Mouse (Mus musculus): Measurements from ENCODE around the gene Ndc80. TPM values are rescaled to one million over a fixed set of nuclear protein-coding genes. Genes with fewer than 3 reads are reported as not detected.
"Not testable (repeated sequence)": the region's sequence is repeated elsewhere in the genome, so short reads cannot be mapped to it uniquely, and the experiment has no call there.

The Ndc80 gene
- total and polyA plus RNA-seq, 2 experiments: 0.46 TPM; not detected in 1

DNA sequence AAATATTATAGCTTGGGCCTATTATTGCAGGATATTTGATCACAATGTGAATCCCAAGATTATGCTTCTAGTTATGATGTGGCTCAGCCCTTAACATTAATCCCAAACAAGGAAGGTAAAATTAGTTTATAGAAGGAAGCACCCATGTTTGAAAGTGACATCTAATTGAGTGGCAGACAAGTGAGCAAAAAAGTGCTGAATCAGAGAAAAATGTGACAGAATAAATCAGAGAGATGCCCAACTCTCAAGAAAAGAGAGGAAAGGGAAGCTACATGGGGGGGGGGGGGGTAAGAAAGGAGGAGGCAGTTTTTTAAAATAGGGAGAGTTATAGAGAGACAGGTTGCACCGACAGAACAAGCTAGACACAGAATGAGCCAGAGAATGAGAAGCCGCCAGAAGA, 55.4 kb downstream of the Ndc80 start:
- peaks cover 34% of the 10 kb centered on the region for H3K79me2 ChIP-seq (ENCODE audit: control insufficient read depth, insufficient read depth, low read length)
- WGBS: 75% methylated on average over 2 of the region's 2 CpGs

DNA sequence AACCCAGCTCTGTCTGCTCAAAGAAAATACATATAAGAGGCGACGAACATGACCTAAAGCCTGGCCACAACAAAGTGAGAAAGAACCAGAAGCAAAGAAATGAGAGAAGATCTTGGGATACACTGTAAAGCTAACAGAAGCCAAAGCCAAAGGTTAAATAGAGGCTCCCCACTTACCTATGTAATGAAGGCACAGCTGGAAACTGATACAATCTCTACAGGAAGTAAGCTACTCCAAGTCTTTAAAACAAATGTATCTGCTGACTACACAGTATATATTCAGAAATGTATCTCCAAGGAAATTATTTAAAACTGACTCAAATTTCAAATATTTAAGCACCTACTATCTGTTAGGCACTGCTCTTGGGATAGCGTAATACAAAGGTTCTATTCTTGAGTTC, 66.3 kb downstream of the Ndc80 start:
- 89% methylated on average over 3 of the region's 3 CpGs for WGBS
- Histone ChIP-seq H3K9ac (ENCODE audit: low read depth, low read length) (no peak overlapping the region), H3K4me3 (ENCODE audit: insufficient read depth, low read depth, low read length) (no peak overlapping the region), H3K79me2 (ENCODE audit: control insufficient read depth, insufficient read depth, low read length) (peaks cover 12% of the 10 kb centered on the region; the same call in 1 of the 2 replicates), H3K4me1 (ENCODE audit: control insufficient read depth, insufficient read depth, low read length) (no peaks in the 10 kb centered on the region), H3K27ac (replicated peaks; ENCODE audit: insufficient read depth, low read depth, low read length) (no peak overlapping the region), H3K36me3 (ENCODE audit: control insufficient read depth, insufficient read depth, low read length) (peaks cover 13% of the 10 kb centered on the region), H3K27me3 (ENCODE audit: control insufficient read depth, insufficient read depth, low read length) (no peaks in the 10 kb centered on the region)
- TF ChIP-seq CTCF (IDR thresholded peaks at IDR 0.05; ENCODE audit: low read depth, low read length): no peak
- no peak for TF ChIP-seq POLR2A (IDR thresholded peaks at IDR 0.05; ENCODE audit: extremely low read depth, insufficient read depth, low read length)
- DNase-seq (ENCODE audit: extremely low read depth, low read depth, low spot score): no peak

More for the DNA sequence above, 55.4 kb downstream of the Ndc80 start:
- TF ChIP-seq CTCF (IDR thresholded peaks at IDR 0.05; ENCODE audit: low read depth, low read length): no peak
- no peak for TF ChIP-seq POLR2A (IDR thresholded peaks at IDR 0.05; ENCODE audit: extremely low read depth, insufficient read depth, low read length)
- Histone ChIP-seq H3K9ac (ENCODE audit: low read depth, low read length) (no peak overlapping the region), H3K36me3 (ENCODE audit: control insufficient read depth, insufficient read depth, low read length) (no peaks in the 10 kb centered on the region), H3K27me3 (ENCODE audit: control insufficient read depth, insufficient read depth, low read length) (no peaks in the 10 kb centered on the region), H3K27ac (replicated peaks; ENCODE audit: insufficient read depth, low read depth, low read length) (no peak overlapping the region), H3K4me1 (ENCODE audit: control insufficient read depth, insufficient read depth, low read length) (peaks cover 4% of the 10 kb centered on the region; the same call in 1 of the 2 replicates), H3K4me3 (ENCODE audit: insufficient read depth, low read depth, low read length) (no peak overlapping the region)
- DNase-seq (ENCODE audit: extremely low read depth, low read depth, low spot score): no peak

DNA sequence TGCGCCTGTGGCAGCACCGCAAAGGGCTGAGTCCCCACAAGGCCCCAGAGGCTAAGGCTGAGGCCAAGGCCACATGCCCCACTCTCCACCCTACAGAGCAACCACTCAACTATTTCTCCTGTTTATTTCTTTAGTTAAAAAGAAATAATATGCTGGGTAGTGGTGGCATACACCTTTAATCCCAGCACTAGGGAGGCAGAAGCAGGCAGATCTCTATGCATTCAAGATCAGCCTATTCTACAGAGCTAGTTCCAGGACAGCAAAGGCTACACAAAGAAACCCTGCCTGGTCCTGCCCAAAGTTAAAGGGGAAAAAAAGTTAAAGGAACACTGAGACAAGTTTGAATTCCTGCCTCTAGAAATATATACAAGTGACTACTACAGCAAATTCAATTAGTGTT, 66.8 kb downstream of the Ndc80 start, which contains the start of gene Gm4707:
Gene Gm4707 (minus strand): TSS at position 101 of the 400 bp plus-strand sequence.
- 98% methylated on average over 2 of the region's 2 CpGs for WGBS
- no peak for DNase-seq (ENCODE audit: extremely low read depth, low read depth, low spot score)
- peaks cover 12% of the 10 kb centered on the region for H3K36me3 ChIP-seq (ENCODE audit: control insufficient read depth, insufficient read depth, low read length)
- no peak within 1 kb of the TSS for H3K27ac ChIP-seq (replicated peaks; ENCODE audit: insufficient read depth, low read depth, low read length)
- no peak for TF ChIP-seq POLR2A (IDR thresholded peaks at IDR 0.05; ENCODE audit: extremely low read depth, insufficient read depth, low read length)
- no peak for TF ChIP-seq CTCF (IDR thresholded peaks at IDR 0.05; ENCODE audit: low read depth, low read length)
- H3K79me2 ChIP-seq (ENCODE audit: control insufficient read depth, insufficient read depth, low read length): peaks cover 15% of the 10 kb centered on the region; the same call in 1 of the 2 replicates
- H3K4me1 ChIP-seq (ENCODE audit: control insufficient read depth, insufficient read depth, low read length): no peaks in the 10 kb centered on the region
- no peaks in the 10 kb centered on the region for H3K27me3 ChIP-seq (ENCODE audit: control insufficient read depth, insufficient read depth, low read length)
- H3K9ac ChIP-seq (ENCODE audit: low read depth, low read length): no peak within 1 kb of the TSS
- H3K4me3 ChIP-seq (ENCODE audit: insufficient read depth, low read depth, low read length): no peak within 1 kb of the TSS

- H3K4me1 ChIP-seq (ENCODE audit: control insufficient read depth, insufficient read depth, low read length); H3K36me3 ChIP-seq (ENCODE audit: control insufficient read depth, insufficient read depth, low read length); H3K27ac ChIP-seq (replicated peaks; ENCODE audit: insufficient read depth, low read depth, low read length); H3K9ac ChIP-seq (ENCODE audit: low read depth, low read length); H3K4me3 ChIP-seq (ENCODE audit: insufficient read depth, low read depth, low read length); DNase-seq (ENCODE audit: extremely low read depth, low read depth, low spot score); H3K27me3 ChIP-seq (ENCODE audit: control insufficient read depth, insufficient read depth, low read length); H3K79me2 ChIP-seq (ENCODE audit: control insufficient read depth, insufficient read depth, low read length): not testable (repeated sequence)
- WGBS: 98% methylated on average over 5 of the region's 6 CpGs
Measured at GRCm38 (mm10) chr17:71457361-71457760, 69.3 kb downstream of the Ndc80 start.

Other genes with a start within 250 kb of the Ndc80 start
- 1.1 and 1.5 TPM in 2 replicates for gene Emilin2, start 214.9 kb downstream of the Ndc80 start, total RNA-seq (2014; rRNA removed)
- 0.31 and 1.7 TPM in 2 replicates for gene Emilin2, start 214.9 kb downstream of the Ndc80 start, polyA plus RNA-seq (2012; rRNA removed)
- gene Gm4707, start 66.9 kb downstream of the Ndc80 start, total RNA-seq (2014; rRNA removed): 0.92 and 1.1 TPM in 2 replicates
- 0.07 TPM in 1 of 2 replicates, not detected in the other for gene Gm4707, start 66.9 kb downstream of the Ndc80 start, polyA plus RNA-seq (2012; rRNA removed)
- gene Smchd1, start 51.5 kb downstream of the Ndc80 start, total RNA-seq (2014; rRNA removed): 16.0 and 17.1 TPM in 2 replicates
- gene Smchd1, start 51.5 kb downstream of the Ndc80 start, polyA plus RNA-seq (2012; rRNA removed): 1.8 and 2.5 TPM in 2 replicates
- not detected in 2 replicates for gene Spdya, start 25.2 kb upstream of the Ndc80 start, total RNA-seq (2014; rRNA removed)
- not detected in 2 replicates for gene Spdya, start 25.2 kb upstream of the Ndc80 start, polyA plus RNA-seq (2012; rRNA removed)
- gene Wdr43, start 89.0 kb upstream of the Ndc80 start, total RNA-seq (2014; rRNA removed): 19.5 and 20.3 TPM in 2 replicates
- gene Wdr43, start 89.0 kb upstream of the Ndc80 start, polyA plus RNA-seq (2012; rRNA removed): 3.2 and 4.8 TPM in 2 replicates
- not detected in 2 replicates for gene Togaram2, start 146.4 kb upstream of the Ndc80 start, total RNA-seq (2014; rRNA removed)
- gene Togaram2, start 146.4 kb upstream of the Ndc80 start, polyA plus RNA-seq (2012; rRNA removed): not detected in 2 replicates
- not detected in 2 replicates for gene Pcare, start 226.0 kb upstream of the Ndc80 start, total RNA-seq (2014; rRNA removed)
- gene Pcare, start 226.0 kb upstream of the Ndc80 start, polyA plus RNA-seq (2012; rRNA removed): not detected in 2 replicates
- 0.28 and 0.67 TPM in 2 replicates for gene Clip4, start 241.6 kb upstream of the Ndc80 start, total RNA-seq (2014; rRNA removed)
- 0.17 and 0.31 TPM in 2 replicates for gene Clip4, start 241.6 kb upstream of the Ndc80 start, polyA plus RNA-seq (2012; rRNA removed)